Mouse (Mus musculus) gastrocnemius, postnatal 10 days (tissue): ENCODE measurements around the gene Blzf1. TPM values are rescaled to one million over a fixed set of nuclear protein-coding genes. Genes with fewer than 3 reads are reported as not detected.

Experiments
- total RNA-seq, 2 experiments: library from RNA; stranded (reverse); gene quantifications; 2 replicates each; pipeline ENCODE4 v1.2.3; 2021

Blzf1 gene
- total RNA-seq, 2 experiments from 2014 or later: 23.4 to 25.3 TPM

Other genes with a start within 250 kb of the Blzf1 start
- 1 to 10 TPM in 1 of 2 experiments, under 1 TPM in 1; 0.47 to 1.0 TPM for gene Sell, start 245.5 kb downstream of the Blzf1 start, total RNA-seq
- under 1 TPM; 0.70 to 0.95 TPM for gene Selp, start 192.2 kb downstream of the Blzf1 start, total RNA-seq
- gene F5, start 155.7 kb downstream of the Blzf1 start, total RNA-seq: under 1 TPM; 0.14 to 0.68 TPM
- gene Slc19a2, start 58.4 kb downstream of the Blzf1 start, total RNA-seq: 1 to 10 TPM; 1.2 to 2.1 TPM
- 1 to 10 TPM; 5.0 to 5.4 TPM for gene Ccdc181, start 31.9 kb downstream of the Blzf1 start, total RNA-seq
- gene Nme7, start 3.4 kb downstream of the Blzf1 start, total RNA-seq: 1 to 10 TPM; 6.1 to 6.2 TPM
- gene Atp1b1, start 150.9 kb upstream of the Blzf1 start, total RNA-seq: 100 to 1,000 TPM; 118 to 124 TPM